Mouse (Mus musculus) limb, embryonic 10.5 days (tissue): ENCODE results near the gene Zbtb20. TPM values are rescaled to one million over a fixed set of nuclear protein-coding genes. Genes with fewer than 3 reads are reported as not detected.

Source experiments
- DNase-seq: peaks from one replicate; pipeline ENCODE4 v3.0.0-alpha.2; 2017; ENCODE audit warnings: low spot score
- H3K27ac ChIP-seq: fragments of 300-500 bp; sonication (generic); 2 replicates; pipeline ENCODE4 v1.5.1; 2016; ENCODE audit warnings: mild to moderate bottlenecking
- H3K27me3 ChIP-seq: fragments of 300-500 bp; sonication (generic); 2 replicates; pipeline ENCODE4 v1.6.1; 2016; ENCODE audit warnings: low read depth, mild to moderate bottlenecking; ENCODE audit not compliant: poor library complexity, severe bottlenecking
- H3K36me3 ChIP-seq: fragments of 300-500 bp; sonication (generic); 2 replicates; pipeline ENCODE4 v1.6.1; 2016; ENCODE audit warnings: mild to moderate bottlenecking, moderate library complexity
- H3K4me1 ChIP-seq: fragments of 300-500 bp; sonication (generic); 2 replicates; pipeline ENCODE4 v1.6.1; 2016
- H3K4me3 ChIP-seq: fragments of 300-500 bp; sonication (generic); 2 replicates; pipeline ENCODE4 v1.5.1; 2016; ENCODE audit warnings: mild to moderate bottlenecking, moderate library complexity
- H3K9me3 ChIP-seq: fragments of 300-500 bp; sonication (generic); replicated peaks from 2 replicates; pipeline ENCODE4 v1.6.1; 2016; ENCODE audit warnings: mild to moderate bottlenecking
- WGBS: fragments of 180-500 bp; shearing (Covaris S2); methylation state at CpG from one replicate; pipeline ENCODE4 v1.1.7; 2016; 5-methylcytosine and 5-hydroxymethylcytosine counted together
- polyA plus RNA-seq: library from polyadenylated mRNA; unstranded; fragments of >200 nt; fragmentation: Nextera tagmentation; extraction: Ambion mirVana; gene quantifications from 2 replicates; pipeline ENCODE4 v1.2.1, GENCODE M21; 2016

The Zbtb20 gene
- polyA plus RNA-seq, 1 experiment from 2014 or later = 11.7 TPM

GRCm38 (mm10) chr16:42876021-42877000, 630 bp downstream of the Zbtb20 start:
- peak; percentile 84 for DNase-seq
- no peaks in the 10 kb centered on the region for H3K9me3 ChIP-seq
- peak overlapping the region; percentile 71 for H3K4me3 ChIP-seq
- H3K36me3 ChIP-seq = no peaks in the 10 kb centered on the region
- no peaks in the 10 kb centered on the region for H3K27me3 ChIP-seq
- H3K27ac ChIP-seq = peak overlapping the region; percentile 97
- WGBS = 3% methylated on average over 39 of the region's 62 CpGs
- H3K4me1 ChIP-seq = peaks cover 22% of the 10 kb centered on the region

DNA sequence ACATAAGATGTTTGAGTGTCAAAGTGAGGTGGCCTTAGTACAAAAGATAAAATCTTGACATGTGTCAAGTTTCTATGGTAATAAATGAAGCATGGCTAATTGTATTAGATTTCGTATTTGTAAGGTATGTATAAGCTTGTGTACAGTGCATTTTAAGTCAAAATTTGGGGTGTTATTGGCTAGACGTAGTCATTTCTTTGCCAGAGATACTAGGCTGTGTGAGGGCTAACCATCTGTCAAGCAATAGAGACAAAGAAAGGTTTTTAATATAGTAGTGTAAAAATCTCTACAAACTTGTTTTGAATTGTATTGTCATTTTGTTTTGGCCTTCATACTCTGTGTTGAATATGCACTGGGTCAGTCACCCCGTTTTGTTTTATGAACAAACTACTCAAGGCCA, 4.4 kb downstream of the Zbtb20 start:
- Histone ChIP-seq H3K36me3 (no peaks in the 10 kb centered on the region), H3K4me1 (peaks cover 16% of the 10 kb centered on the region), H3K27ac (no peak overlapping the region), H3K9me3 (no peaks in the 10 kb centered on the region), H3K27me3 (no peaks in the 10 kb centered on the region), H3K4me3 (no peak overlapping the region)
- 85% methylated on average over 3 of the region's 3 CpGs for WGBS
- no peak for DNase-seq

GRCm38 (mm10) chr16:42885538-42885937, 9.9 kb downstream of the Zbtb20 start:
- H3K4me1 ChIP-seq = peaks cover 14% of the 10 kb centered on the region
- no peak for DNase-seq
- 0 out of 2 replicates have a peak overlapping the region, but pooled peaks have one; percentile 42 for H3K27ac ChIP-seq
- no peaks in the 10 kb centered on the region for H3K9me3 ChIP-seq
- no peaks in the 10 kb centered on the region for H3K36me3 ChIP-seq
- WGBS = 52% methylated on average over 2 of the region's 2 CpGs
- H3K4me3 ChIP-seq = no peak overlapping the region
- H3K27me3 ChIP-seq = no peaks in the 10 kb centered on the region

DNA sequence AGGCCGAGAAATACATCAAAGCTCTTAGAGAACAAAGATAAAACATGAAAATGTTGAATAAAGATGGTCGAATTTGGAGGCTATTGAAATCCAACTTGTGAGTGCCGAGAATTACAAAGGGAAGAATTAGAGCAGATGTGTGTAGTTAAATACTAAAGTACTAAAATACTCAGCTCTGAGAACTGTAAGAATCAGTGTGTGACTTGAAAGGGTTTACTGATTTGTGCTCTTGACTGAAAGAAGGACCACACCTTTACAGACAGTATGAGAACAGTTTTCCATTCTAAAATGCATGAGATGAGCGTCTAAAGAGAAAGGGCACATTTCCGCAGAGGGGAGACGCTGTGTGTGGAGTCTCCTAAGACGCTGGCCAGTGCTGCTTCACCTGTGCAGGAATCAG, 10.3 kb downstream of the Zbtb20 start:
- Histone ChIP-seq H3K9me3 (no peaks in the 10 kb centered on the region), H3K27me3 (no peaks in the 10 kb centered on the region), H3K4me3 (no peak overlapping the region), H3K36me3 (no peaks in the 10 kb centered on the region), H3K4me1 (peaks cover 14% of the 10 kb centered on the region), H3K27ac (no peak overlapping the region)
- DNase-seq = no peak
- WGBS = 85% methylated on average over 7 of the region's 7 CpGs

DNA sequence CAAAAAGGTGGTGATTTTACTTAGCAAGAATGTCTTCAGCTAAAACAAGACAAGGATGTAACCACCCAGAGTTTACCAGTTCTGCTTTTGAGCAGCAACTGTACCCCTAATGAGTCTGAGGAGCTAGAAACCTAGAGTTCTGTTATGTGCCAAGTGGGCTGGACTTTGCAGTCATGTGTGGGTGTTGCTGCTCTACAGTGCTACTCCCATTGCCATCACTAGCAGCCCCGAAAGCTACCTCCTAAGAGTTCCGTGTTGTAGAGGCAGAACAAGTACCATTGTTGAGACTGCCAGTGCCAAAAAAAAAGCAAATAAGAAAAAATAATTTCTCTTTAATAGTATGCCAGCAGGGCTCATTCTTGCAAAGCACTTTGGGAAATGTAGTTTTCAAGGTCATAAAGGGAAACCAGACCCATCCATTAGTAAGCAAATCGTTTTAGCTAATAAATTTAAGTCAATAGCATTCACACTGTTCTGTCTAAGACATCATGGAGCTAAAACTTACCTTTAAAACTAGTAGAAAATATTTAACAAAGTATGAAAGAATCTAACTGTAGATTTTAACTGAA, 21.5 kb downstream of the Zbtb20 start:
- H3K36me3 ChIP-seq = no peaks in the 10 kb centered on the region
- WGBS = 83% methylated on average over 3 of the region's 3 CpGs
- H3K9me3 ChIP-seq = no peaks in the 10 kb centered on the region
- no peak overlapping the region for H3K4me3 ChIP-seq
- H3K4me1 ChIP-seq = no peaks in the 10 kb centered on the region
- H3K27ac ChIP-seq = no peak overlapping the region
- H3K27me3 ChIP-seq = no peaks in the 10 kb centered on the region
- DNase-seq = no peak

DNA sequence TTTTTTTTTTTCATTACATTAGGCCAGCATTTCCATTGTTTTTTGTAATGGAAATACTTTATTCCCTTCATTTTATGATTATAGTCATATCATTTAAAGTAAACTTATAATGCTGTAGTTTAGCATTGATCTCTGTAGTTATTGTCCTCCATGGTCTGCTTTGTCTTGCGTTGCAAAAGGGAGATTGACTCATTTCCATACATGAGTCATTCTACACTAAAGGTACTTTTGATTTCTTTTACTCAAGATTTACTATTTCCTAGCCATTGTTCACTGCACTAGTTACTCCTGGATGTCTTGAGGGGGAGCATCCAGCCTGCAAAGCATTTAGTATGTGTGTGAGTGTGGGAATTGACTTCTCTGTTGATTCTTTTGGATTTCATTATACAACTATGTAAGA, 24.6 kb downstream of the Zbtb20 start:
- Histone ChIP-seq H3K4me1 (no peaks in the 10 kb centered on the region), H3K27me3 (no peaks in the 10 kb centered on the region), H3K36me3 (no peaks in the 10 kb centered on the region), H3K4me3 (no peak overlapping the region), H3K27ac (no peak overlapping the region), H3K9me3 (no peaks in the 10 kb centered on the region)
- 86% methylated on average over 1 of the region's 1 CpGs for WGBS
- no peak for DNase-seq

- H3K4me1 ChIP-seq = peaks cover 11% of the 10 kb centered on the region
- no peaks in the 10 kb centered on the region for H3K9me3 ChIP-seq
- WGBS = 51% methylated on average over 4 of the region's 4 CpGs
- no peak for DNase-seq
- H3K27ac ChIP-seq = peak overlapping the region; percentile 77
- peak overlapping the region; percentile 1; the same call in 1 of the 2 replicates for H3K4me3 ChIP-seq
- no peaks in the 10 kb centered on the region for H3K27me3 ChIP-seq
- no peaks in the 10 kb centered on the region for H3K36me3 ChIP-seq
These were observed 31.6 kb downstream of the Zbtb20 start for GRCm38 (mm10) chr16:42907283-42907701.

DNA sequence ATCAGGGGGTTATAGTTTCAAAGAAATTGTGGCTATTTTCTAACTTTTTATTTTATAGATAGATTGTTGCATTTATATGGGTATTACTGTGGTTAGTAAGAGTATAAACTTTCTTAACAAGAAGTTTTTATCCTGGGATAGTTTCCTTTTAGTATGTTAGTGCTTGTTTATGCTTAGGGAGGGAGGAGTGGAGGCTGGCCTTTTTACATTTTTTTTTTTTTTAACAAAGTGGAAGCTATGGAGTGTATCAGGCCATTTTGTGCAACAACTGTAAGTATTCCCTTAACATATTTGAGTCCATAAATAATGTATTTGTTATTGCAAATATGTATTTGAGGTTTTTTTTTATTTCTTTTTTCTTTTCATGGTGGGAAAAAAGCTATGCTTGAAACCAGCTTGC, 32.7 kb downstream of the Zbtb20 start:
- no peak for DNase-seq
- Histone ChIP-seq H3K27ac (no peak overlapping the region), H3K27me3 (no peaks in the 10 kb centered on the region), H3K36me3 (no peaks in the 10 kb centered on the region), H3K4me3 (no peak overlapping the region), H3K9me3 (no peaks in the 10 kb centered on the region), H3K4me1 (peaks cover 11% of the 10 kb centered on the region)

- Histone ChIP-seq H3K36me3 (no peaks in the 10 kb centered on the region), H3K9me3 (no peaks in the 10 kb centered on the region), H3K4me1 (peaks cover 11% of the 10 kb centered on the region), H3K27ac (no peak overlapping the region), H3K27me3 (no peaks in the 10 kb centered on the region), H3K4me3 (no peak overlapping the region)
- WGBS = 88% methylated on average over 5 of the region's 5 CpGs
- DNase-seq = no peak
These were observed 33.2 kb downstream of the Zbtb20 start for GRCm38 (mm10) chr16:42908896-42909295.

DNA sequence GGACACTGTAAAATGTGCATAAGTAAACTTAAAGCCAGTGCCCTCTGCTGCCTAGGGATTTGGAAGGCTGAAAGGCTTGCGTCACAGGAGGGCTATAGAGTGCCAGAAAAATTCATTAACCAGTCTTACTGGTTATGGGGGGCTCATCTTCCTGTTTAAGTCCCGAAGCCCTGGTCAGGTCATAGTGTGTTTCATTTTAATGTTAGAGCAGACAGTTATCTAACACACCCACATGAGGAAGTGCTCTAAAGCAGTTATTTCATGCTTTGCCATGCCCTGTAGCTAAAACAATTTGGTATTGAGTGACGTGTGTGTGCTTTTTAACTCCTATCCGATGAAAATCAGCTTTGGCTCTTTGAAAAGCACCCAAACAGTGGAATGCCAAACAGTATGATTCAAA, 34.3 kb downstream of the Zbtb20 start:
- H3K36me3 ChIP-seq = no peaks in the 10 kb centered on the region

DNA sequence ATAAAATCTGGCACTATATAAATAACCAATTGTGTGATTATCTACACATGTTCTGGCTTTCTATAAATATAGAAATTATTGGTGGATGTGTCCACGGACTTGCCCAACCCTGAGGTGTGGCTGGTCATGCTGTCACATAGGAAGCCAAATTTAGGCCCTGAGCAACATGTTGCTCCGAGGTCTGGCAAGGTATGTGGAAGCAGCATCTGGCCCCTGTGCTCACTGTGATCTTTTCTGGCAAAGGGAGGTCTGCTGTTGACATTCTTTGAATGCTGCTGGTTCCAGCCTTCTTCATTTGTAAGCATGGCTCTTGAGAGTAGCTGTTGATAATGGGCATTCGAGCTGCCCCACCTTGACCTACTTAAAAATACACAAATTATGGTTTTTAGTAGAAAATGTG, 35.0 kb downstream of the Zbtb20 start:
- H3K36me3 ChIP-seq = no peaks in the 10 kb centered on the region
- H3K27ac ChIP-seq = no peak overlapping the region
- peaks cover 11% of the 10 kb centered on the region for H3K4me1 ChIP-seq
- no peak for DNase-seq
- no peaks in the 10 kb centered on the region for H3K9me3 ChIP-seq
- H3K4me3 ChIP-seq = no peak overlapping the region
- 81% methylated on average over 3 of the region's 3 CpGs for WGBS
- no peaks in the 10 kb centered on the region for H3K27me3 ChIP-seq

More for the DNA sequence above, 34.3 kb downstream of the Zbtb20 start:
- no peak for DNase-seq
- 65% methylated on average over 4 of the region's 4 CpGs for WGBS
- no peak overlapping the region for H3K4me3 ChIP-seq
- 0 out of 2 replicates have a peak overlapping the region, but pooled peaks have one; percentile 19 for H3K27ac ChIP-seq
- peaks cover 11% of the 10 kb centered on the region for H3K4me1 ChIP-seq
- H3K27me3 ChIP-seq = no peaks in the 10 kb centered on the region
- H3K9me3 ChIP-seq = no peaks in the 10 kb centered on the region

DNA sequence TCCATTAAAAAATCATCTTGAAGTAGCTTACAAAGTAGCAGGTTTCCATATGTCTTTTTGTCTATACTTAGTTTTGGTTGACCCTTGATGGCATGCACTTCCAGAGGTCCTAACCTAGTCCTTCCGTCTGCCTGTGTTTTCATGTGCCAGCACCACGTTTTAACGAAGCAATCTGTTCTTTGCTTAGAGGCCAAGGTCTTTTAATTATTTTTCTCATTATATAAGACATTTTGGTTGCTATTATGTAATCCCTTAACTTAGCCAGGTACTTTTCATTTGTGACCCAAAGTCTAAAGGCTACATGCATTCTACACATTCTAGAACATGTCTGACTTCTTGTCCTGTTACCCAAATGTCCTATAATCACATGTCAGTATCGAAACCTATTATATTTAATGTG, 35.6 kb downstream of the Zbtb20 start:
- Histone ChIP-seq H3K4me3 (no peak overlapping the region), H3K27ac (no peak overlapping the region), H3K4me1 (peaks cover 11% of the 10 kb centered on the region), H3K27me3 (no peaks in the 10 kb centered on the region), H3K9me3 (no peaks in the 10 kb centered on the region), H3K36me3 (no peaks in the 10 kb centered on the region)
- DNase-seq = no peak
- WGBS = 83% methylated on average over 4 of the region's 4 CpGs

- H3K27me3 ChIP-seq = no peaks in the 10 kb centered on the region
- no peak overlapping the region for H3K27ac ChIP-seq
- H3K36me3 ChIP-seq = no peaks in the 10 kb centered on the region
- WGBS = 83% methylated on average over 5 of the region's 5 CpGs
- no peaks in the 10 kb centered on the region for H3K9me3 ChIP-seq
- no peak overlapping the region for H3K4me3 ChIP-seq
- no peak for DNase-seq
- peaks cover 11% of the 10 kb centered on the region for H3K4me1 ChIP-seq
These were observed 36.1 kb downstream of the Zbtb20 start for GRCm38 (mm10) chr16:42911815-42912214.
